Mouse (Mus musculus): ENCODE data around the gene Pmepa1. TPM values are rescaled to one million over a fixed set of nuclear protein-coding genes. Genes with fewer than 3 reads are reported as not detected.

The Pmepa1 gene
- polyA plus RNA-seq, 1 experiment from 2014 or later = 3.3 TPM

DNA sequence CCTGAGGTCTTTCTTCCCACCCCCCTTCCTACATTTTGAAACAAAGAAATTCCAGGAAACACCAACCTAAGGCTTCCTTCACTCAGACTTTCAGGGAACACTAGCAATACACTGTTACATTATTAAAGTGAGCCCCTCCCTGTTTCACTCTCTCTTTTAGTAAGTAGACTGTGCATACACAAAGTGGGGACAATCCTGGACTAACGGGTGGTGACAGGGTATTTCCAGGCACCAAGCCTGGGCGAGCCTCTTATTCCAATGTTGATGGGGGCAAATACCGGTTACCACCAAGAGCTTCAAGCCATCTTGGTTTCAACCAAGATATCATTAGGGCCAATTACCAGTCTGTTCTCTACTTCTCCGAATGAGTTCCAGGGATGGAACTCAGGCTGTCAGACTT, 2.4 kb downstream of the Pmepa1 start:
- no peak overlapping the region for H3K27ac ChIP-seq (ENCODE audit: low read depth, low read length)
- ATAC-seq (replicated peaks; ENCODE audit: low FRiP score) = no peak
- no peaks in the 10 kb centered on the region for H3K9me3 ChIP-seq (ENCODE audit: control insufficient read depth, low read length)
- no peaks in the 10 kb centered on the region for H3K36me3 ChIP-seq (ENCODE audit: control insufficient read depth, insufficient read depth, low read length)
- H3K4me2 ChIP-seq (ENCODE audit: low read depth, low read length, severe bottlenecking) = 0 out of 2 replicates have a peak overlapping the region, but pooled peaks have one; percentile 11
- no peaks in the 10 kb centered on the region for H3K27me3 ChIP-seq (ENCODE audit: control insufficient read depth, insufficient read depth, low read length)
- WGBS = 47% methylated on average over 4 of the region's 4 CpGs
- no peak for DNase-seq (ENCODE audit: low spot score)
- H3K9ac ChIP-seq (ENCODE audit: low read length) = no peak overlapping the region
- H3K4me1 ChIP-seq (replicated peaks; ENCODE audit: control insufficient read depth, insufficient read depth, low read length) = peaks cover 18% of the 10 kb centered on the region; the same call in 1 of the 2 replicates
- no peak overlapping the region for H3K4me3 ChIP-seq (ENCODE audit: low read depth, low read length)

DNA sequence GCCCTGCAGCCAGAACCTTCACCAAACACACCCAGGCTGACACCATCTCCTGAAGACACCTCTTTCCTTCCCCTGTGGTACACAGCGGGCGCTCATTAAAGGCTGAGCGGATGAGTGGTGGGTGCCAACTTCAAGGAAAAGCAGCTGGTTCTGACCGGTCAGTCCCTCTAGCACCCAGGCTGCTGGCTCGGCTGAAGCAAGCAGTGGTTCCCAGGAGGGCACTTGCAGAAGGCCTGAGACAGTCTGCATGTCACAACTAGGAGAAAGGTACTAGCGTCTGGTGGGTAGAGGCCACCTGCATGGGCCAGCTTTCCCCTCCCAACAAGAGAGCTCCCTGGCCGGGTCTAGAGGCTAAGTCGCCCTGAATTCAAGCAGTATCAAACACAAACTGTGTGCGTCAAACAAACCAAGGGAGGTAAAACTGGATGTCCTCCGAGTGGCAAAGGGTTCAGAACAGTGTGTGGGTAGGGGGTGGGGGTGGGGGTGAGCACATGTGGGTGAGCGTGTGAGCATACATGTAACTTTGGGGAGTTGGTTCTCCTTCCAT, 3.9 kb downstream of the Pmepa1 start:
- DNase-seq (ENCODE audit: low spot score) = no peak
- H3K27me3 ChIP-seq (ENCODE audit: control insufficient read depth, insufficient read depth, low read length) = no peaks in the 10 kb centered on the region

DNA sequence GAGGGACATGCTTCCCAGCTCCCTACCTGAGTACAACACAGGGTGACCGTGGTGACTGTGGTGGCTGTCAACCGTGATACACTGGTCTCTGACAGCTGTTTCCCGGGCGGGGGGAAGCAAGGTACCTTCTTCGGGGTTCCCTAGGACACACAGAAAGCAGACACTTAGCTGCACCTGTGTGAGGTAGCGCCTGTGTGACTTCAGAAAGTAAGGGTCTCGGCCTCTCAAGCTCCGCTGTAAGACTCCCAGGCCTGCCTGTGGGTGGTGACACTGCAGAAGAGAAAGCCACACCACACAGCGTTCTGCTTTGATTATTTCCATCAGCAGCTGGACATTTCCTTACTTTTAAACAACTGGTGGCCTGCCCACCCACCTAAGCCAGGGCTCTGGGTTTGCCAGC, 4.8 kb downstream of the Pmepa1 start:
- no peaks in the 10 kb centered on the region for H3K9me3 ChIP-seq (ENCODE audit: control insufficient read depth, low read length)
- no peak for ATAC-seq (replicated peaks; ENCODE audit: low FRiP score)

More for the DNA sequence above, 3.9 kb downstream of the Pmepa1 start:
- no peaks in the 10 kb centered on the region for H3K9me3 ChIP-seq (ENCODE audit: control insufficient read depth, low read length)
- H3K36me3 ChIP-seq (ENCODE audit: control insufficient read depth, insufficient read depth, low read length) = no peaks in the 10 kb centered on the region
- H3K9ac ChIP-seq (ENCODE audit: low read length) = no peak overlapping the region
- no peak overlapping the region for H3K4me2 ChIP-seq (ENCODE audit: low read depth, low read length, severe bottlenecking)
- ATAC-seq (replicated peaks; ENCODE audit: low FRiP score) = no peak
- no peak overlapping the region for H3K4me3 ChIP-seq (ENCODE audit: low read depth, low read length)
- H3K27ac ChIP-seq (ENCODE audit: low read depth, low read length) = no peak overlapping the region
- 77% methylated on average over 11 of the region's 11 CpGs for WGBS
- peaks cover 18% of the 10 kb centered on the region; the same call in 1 of the 2 replicates for H3K4me1 ChIP-seq (replicated peaks; ENCODE audit: control insufficient read depth, insufficient read depth, low read length)

DNA sequence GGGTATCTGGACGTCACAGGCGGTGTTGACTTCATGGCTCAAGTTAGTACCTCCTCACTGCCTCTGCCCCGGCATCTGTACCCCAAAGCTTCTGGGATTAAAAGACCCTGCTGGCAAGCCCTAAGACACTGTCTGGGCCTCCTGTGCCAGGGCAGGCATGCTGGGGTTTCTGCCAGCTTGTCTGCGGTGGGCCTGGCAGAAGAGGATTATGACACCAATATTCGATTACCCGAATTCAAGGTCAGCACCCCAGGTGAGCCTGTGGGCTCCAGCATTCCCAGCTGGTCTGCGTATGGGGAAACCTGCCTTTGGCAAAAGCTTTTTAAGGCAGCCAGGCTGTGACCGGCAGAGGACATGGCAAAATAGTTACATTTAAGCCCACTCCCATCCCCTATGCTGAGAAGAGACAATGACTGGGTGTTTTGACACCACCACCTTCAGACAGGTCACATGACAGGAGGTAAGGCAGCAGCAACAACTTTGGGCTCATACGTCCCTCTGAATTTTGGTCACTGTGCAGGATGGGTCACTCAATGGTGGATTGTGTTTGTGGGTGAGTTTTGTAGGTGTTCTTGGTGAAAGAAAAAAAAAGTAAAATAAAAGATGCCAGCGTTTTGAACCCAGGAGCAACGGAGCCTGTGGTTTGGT, 5.6 kb downstream of the Pmepa1 start:
- H3K4me1 ChIP-seq (replicated peaks; ENCODE audit: control insufficient read depth, insufficient read depth, low read length) = peaks cover 21% of the 10 kb centered on the region; the same call in 1 of the 2 replicates
- H3K36me3 ChIP-seq (ENCODE audit: control insufficient read depth, insufficient read depth, low read length) = no peaks in the 10 kb centered on the region
- no peak overlapping the region for H3K4me2 ChIP-seq (ENCODE audit: low read depth, low read length, severe bottlenecking)
- H3K4me3 ChIP-seq (ENCODE audit: low read depth, low read length) = no peak overlapping the region
- no peak overlapping the region for H3K27ac ChIP-seq (ENCODE audit: low read depth, low read length)
- no peak for DNase-seq (ENCODE audit: low spot score)
- no peaks in the 10 kb centered on the region for H3K9me3 ChIP-seq (ENCODE audit: control insufficient read depth, low read length)
- no peak overlapping the region for H3K9ac ChIP-seq (ENCODE audit: low read length)
- WGBS = 81% methylated on average over 11 of the region's 11 CpGs
- no peaks in the 10 kb centered on the region for H3K27me3 ChIP-seq (ENCODE audit: control insufficient read depth, insufficient read depth, low read length)
- ATAC-seq (replicated peaks; ENCODE audit: low FRiP score) = no peak

More for the DNA sequence above, 4.8 kb downstream of the Pmepa1 start:
- Histone ChIP-seq H3K27me3 (ENCODE audit: control insufficient read depth, insufficient read depth, low read length) (no peaks in the 10 kb centered on the region), H3K4me1 (replicated peaks; ENCODE audit: control insufficient read depth, insufficient read depth, low read length) (peaks cover 18% of the 10 kb centered on the region; the same call in 1 of the 2 replicates), H3K4me2 (ENCODE audit: low read depth, low read length, severe bottlenecking) (no peak overlapping the region), H3K27ac (ENCODE audit: low read depth, low read length) (no peak overlapping the region), H3K36me3 (ENCODE audit: control insufficient read depth, insufficient read depth, low read length) (no peaks in the 10 kb centered on the region), H3K4me3 (ENCODE audit: low read depth, low read length) (no peak overlapping the region), H3K9ac (ENCODE audit: low read length) (no peak overlapping the region)
- WGBS = 83% methylated on average over 9 of the region's 9 CpGs
- DNase-seq (ENCODE audit: low spot score) = no peak

DNA sequence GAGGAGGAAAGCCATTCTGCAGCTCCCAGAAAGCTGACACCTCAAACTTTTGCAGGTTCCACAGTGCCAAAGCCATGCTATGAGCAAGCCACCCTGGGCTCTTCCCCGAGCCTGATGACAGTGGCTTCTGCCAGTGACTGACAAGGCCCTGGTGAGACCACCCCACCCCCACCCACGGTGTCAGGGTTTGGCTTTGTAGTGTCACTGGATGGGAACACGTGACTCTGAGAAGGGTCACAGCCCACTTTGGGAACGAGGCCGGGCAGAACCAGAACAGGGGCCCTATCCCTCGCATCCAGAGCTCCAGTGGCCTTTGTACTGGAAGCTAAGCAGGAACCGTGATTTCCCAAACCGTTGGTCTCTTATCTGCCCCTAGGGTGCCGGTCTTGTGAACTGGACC, 6.1 kb downstream of the Pmepa1 start:
- Histone ChIP-seq H3K9me3 (ENCODE audit: control insufficient read depth, low read length) (no peaks in the 10 kb centered on the region), H3K9ac (ENCODE audit: low read length) (no peak overlapping the region), H3K36me3 (ENCODE audit: control insufficient read depth, insufficient read depth, low read length) (no peaks in the 10 kb centered on the region), H3K4me2 (ENCODE audit: low read depth, low read length, severe bottlenecking) (no peak overlapping the region), H3K4me3 (ENCODE audit: low read depth, low read length) (no peak overlapping the region), H3K4me1 (replicated peaks; ENCODE audit: control insufficient read depth, insufficient read depth, low read length) (peaks cover 24% of the 10 kb centered on the region; the same call in 1 of the 2 replicates), H3K27ac (ENCODE audit: low read depth, low read length) (no peak overlapping the region), H3K27me3 (ENCODE audit: control insufficient read depth, insufficient read depth, low read length) (no peaks in the 10 kb centered on the region)
- no peak for ATAC-seq (replicated peaks; ENCODE audit: low FRiP score)
- no peak for DNase-seq (ENCODE audit: low spot score)
- 60% methylated on average over 9 of the region's 9 CpGs for WGBS

DNA sequence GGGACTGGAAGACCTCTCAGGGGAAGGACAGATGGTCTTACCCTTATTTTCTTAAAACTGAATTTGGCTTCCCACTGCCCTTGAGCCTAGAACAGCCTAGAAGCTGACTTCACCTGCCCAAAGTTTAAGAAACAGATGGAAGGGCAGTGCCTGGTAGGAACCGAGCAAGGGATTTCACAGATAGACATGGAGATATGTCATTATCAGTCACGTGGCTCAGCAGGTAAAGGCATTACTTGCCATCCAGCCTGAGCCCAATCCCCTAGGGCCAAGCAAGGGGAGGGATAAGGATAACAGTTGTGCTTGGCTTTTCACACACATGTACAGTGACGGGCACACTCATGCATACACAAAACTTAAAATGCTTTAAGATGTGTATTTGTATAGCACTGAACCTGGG, 8.8 kb downstream of the Pmepa1 start:
- no peak overlapping the region for H3K27ac ChIP-seq (ENCODE audit: low read depth, low read length)
- no peaks in the 10 kb centered on the region for H3K9me3 ChIP-seq (ENCODE audit: control insufficient read depth, low read length)
- no peak overlapping the region for H3K4me3 ChIP-seq (ENCODE audit: low read depth, low read length)
- H3K9ac ChIP-seq (ENCODE audit: low read length) = no peak overlapping the region
- 91% methylated on average over 3 of the region's 3 CpGs for WGBS
- no peaks in the 10 kb centered on the region for H3K27me3 ChIP-seq (ENCODE audit: control insufficient read depth, insufficient read depth, low read length)
- no peak overlapping the region for H3K4me2 ChIP-seq (ENCODE audit: low read depth, low read length, severe bottlenecking)
- DNase-seq (ENCODE audit: low spot score) (no peak), ATAC-seq (replicated peaks; ENCODE audit: low FRiP score) (no peak)
- H3K4me1 ChIP-seq (replicated peaks; ENCODE audit: control insufficient read depth, insufficient read depth, low read length) = peaks cover 27% of the 10 kb centered on the region; the same call in 1 of the 2 replicates
- no peaks in the 10 kb centered on the region for H3K36me3 ChIP-seq (ENCODE audit: control insufficient read depth, insufficient read depth, low read length)

DNA sequence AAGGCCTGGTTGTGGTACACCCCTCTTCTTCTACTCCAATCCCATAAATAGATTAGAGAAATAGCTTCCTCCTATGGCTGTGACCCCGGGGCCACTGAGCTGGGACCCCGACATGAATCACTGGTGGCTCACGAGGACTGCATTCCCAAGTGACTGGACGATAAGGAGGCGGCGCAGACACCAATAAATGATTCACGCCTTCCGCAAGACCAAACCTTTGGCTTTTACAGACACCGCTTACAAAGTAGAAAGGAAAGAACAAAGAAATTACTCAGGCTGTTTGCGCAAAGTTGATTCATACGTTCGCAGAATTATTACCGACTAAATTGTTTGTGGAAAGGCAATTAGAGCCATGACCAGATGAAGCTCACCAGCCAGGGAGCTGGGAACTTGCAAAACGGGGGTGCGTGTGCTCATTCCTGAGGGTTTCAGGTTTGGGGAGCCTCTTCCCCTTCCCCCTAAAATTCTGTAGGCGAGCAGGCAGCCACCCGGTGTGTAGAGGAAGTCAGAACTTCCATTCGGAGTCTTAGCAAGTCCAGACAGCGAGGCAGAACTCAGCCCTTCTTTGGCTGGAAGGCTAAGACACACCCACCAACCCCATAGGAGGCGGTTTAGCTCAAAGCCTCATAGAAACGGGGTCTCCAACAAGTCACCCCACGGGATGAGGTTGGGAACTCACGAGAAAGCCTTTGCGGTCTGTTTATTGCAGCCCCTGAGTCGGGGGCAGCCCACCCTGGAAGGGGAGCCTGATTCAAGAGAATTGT, 9.8 kb downstream of the Pmepa1 start:
- Histone ChIP-seq H3K36me3 (ENCODE audit: control insufficient read depth, insufficient read depth, low read length) (no peaks in the 10 kb centered on the region), H3K4me3 (ENCODE audit: low read depth, low read length) (no peak overlapping the region), H3K4me1 (replicated peaks; ENCODE audit: control insufficient read depth, insufficient read depth, low read length) (peaks cover 25% of the 10 kb centered on the region; the same call in 1 of the 2 replicates), H3K9ac (ENCODE audit: low read length) (no peak overlapping the region), H3K9me3 (ENCODE audit: control insufficient read depth, low read length) (no peaks in the 10 kb centered on the region), H3K4me2 (ENCODE audit: low read depth, low read length, severe bottlenecking) (no peak overlapping the region), H3K27ac (ENCODE audit: low read depth, low read length) (no peak overlapping the region), H3K27me3 (ENCODE audit: control insufficient read depth, insufficient read depth, low read length) (no peaks in the 10 kb centered on the region)
- 80% methylated on average over 25 of the region's 25 CpGs for WGBS
- DNase-seq (ENCODE audit: low spot score) = no peak
- no peak for ATAC-seq (replicated peaks; ENCODE audit: low FRiP score)

DNA sequence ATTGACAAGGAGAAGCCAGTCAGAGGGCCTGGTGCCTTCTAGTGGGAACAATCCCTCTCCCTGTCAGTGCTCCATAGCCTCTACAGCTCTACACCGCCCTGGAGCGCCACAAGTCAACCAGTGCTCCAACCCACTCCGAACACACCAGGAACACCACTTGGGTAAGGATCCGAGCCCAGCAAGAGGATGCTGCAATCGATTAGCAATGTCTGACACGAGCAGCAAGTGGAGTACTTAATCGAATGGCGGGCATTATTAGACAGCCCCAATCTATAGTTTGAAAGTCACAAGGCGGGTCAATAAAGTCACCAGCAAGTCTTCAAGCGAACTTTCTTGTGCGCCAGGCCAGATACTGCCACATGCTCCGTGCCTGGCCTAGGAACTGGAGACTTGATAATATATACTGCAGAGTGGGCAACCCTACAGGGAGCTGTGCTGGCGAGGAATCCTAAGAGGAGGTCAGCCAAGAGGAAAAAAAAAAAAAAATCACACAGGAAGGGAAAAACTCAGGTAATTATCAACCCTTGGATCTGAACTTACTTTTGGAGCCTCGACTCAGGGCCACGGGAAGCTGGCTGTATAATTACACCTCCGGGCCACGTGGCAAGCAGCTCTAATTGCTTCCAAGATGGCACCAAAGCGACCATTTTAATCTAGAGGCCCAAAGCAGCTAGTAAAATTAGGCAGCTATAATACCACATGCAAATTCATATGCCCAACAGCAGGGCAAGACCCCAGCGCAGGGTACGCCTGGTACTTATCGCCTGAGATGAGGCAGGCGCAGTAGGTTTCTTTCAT, 10.7 kb downstream of the Pmepa1 start:
- H3K36me3 ChIP-seq (ENCODE audit: control insufficient read depth, insufficient read depth, low read length) = no peaks in the 10 kb centered on the region
- WGBS = 92% methylated on average over 22 of the region's 22 CpGs
- peaks cover 27% of the 10 kb centered on the region; the same call in 1 of the 2 replicates for H3K4me1 ChIP-seq (replicated peaks; ENCODE audit: control insufficient read depth, insufficient read depth, low read length)
- H3K4me2 ChIP-seq (ENCODE audit: low read depth, low read length, severe bottlenecking) = no peak overlapping the region
- H3K27ac ChIP-seq (ENCODE audit: low read depth, low read length) = no peak overlapping the region
- H3K4me3 ChIP-seq (ENCODE audit: low read depth, low read length) = no peak overlapping the region
- no peaks in the 10 kb centered on the region for H3K9me3 ChIP-seq (ENCODE audit: control insufficient read depth, low read length)
- no peak overlapping the region for H3K9ac ChIP-seq (ENCODE audit: low read length)
- ATAC-seq (replicated peaks; ENCODE audit: low FRiP score) (no peak), DNase-seq (ENCODE audit: low spot score) (no peak)
- H3K27me3 ChIP-seq (ENCODE audit: control insufficient read depth, insufficient read depth, low read length) = no peaks in the 10 kb centered on the region

All from forebrain, embryonic 11.5 days (tissue).